Mouse (Mus musculus) MEL (cell line): Measurements from ENCODE around the gene Zfp652. TPM values are rescaled to one million over a fixed set of nuclear protein-coding genes. Genes with fewer than 3 reads are reported as not detected.

Source experiments
- DNase-seq: peaks from one replicate; pipeline ENCODE4 v3.0.0; 2011; ENCODE audit warnings: low read depth, low spot score
- H3K27ac ChIP-seq: 2 replicates; pipeline ENCODE4 v1.5.1; 2012; ENCODE audit warnings: low read depth, mild to moderate bottlenecking, control low read depth, low read length, moderate library complexity; ENCODE audit not compliant: control insufficient read depth
- H3K27me3 ChIP-seq, 2 experiments: fragments of 150-350 bp in 1 of 2; sonication (generic) in 1 of 2; 2 replicates each; pipeline ENCODE4 v1.6.1; 2012; ENCODE audit warnings: low read length in 2 of 2, mild to moderate bottlenecking in 2 of 2, improper control_type of control experiment in 1 of 2, moderate library complexity in 1 of 2; ENCODE audit not compliant: insufficient read depth in 2 of 2, control insufficient read depth in 1 of 2
- H3K36me3 ChIP-seq, 2 experiments: 2 replicates each; pipeline ENCODE4 v1.6.1; 2012 to 2014; ENCODE audit warnings: low read length in 2 of 2, improper control_type of control experiment in 1 of 2, inconsistent platforms in 1 of 2, mild to moderate bottlenecking in 1 of 2; ENCODE audit not compliant: insufficient read depth in 2 of 2, control insufficient read depth in 1 of 2
- H3K4me1 ChIP-seq, 2 experiments: fragments of 150-350 bp in 1 of 2; sonication (generic) in 1 of 2; 2 replicates each; pipeline ENCODE4 v1.6.1; 2012; ENCODE audit warnings: low read length in 2 of 2, improper control_type of control experiment in 1 of 2, mild to moderate bottlenecking in 1 of 2; ENCODE audit not compliant: insufficient read depth in 2 of 2, control insufficient read depth in 1 of 2
- H3K4me3 ChIP-seq, 2 experiments: fragments of 150-350 bp in 1 of 2; sonication (generic) in 1 of 2; 2 replicates each; pipeline ENCODE4 v1.5.1; 2012; ENCODE audit warnings: low read depth in 2 of 2, low read length in 2 of 2, mild to moderate bottlenecking in 2 of 2, moderate library complexity in 2 of 2, control low read depth in 1 of 2, improper control_type of control experiment in 1 of 2; ENCODE audit not compliant: control insufficient read depth in 1 of 2, insufficient read depth in 1 of 2
- H3K79me2 ChIP-seq: 2 replicates; pipeline ENCODE4 v1.6.1; 2012; ENCODE audit warnings: mild to moderate bottlenecking, low read length, moderate library complexity; ENCODE audit not compliant: control insufficient read depth, poor library complexity, insufficient read depth
- H3K9ac ChIP-seq: 2 replicates; pipeline ENCODE4 v1.6.1; 2012; ENCODE audit warnings: low read depth, mild to moderate bottlenecking, control low read depth, low read length, moderate library complexity; ENCODE audit not compliant: control insufficient read depth, poor library complexity, severe bottlenecking
- H3K9me3 ChIP-seq: fragments of 150-350 bp; sonication (generic); replicated peaks from 2 replicates; pipeline ENCODE4 v1.6.1; 2012; ENCODE audit warnings: mild to moderate bottlenecking, low read length, improper control_type of control experiment, moderate library complexity; ENCODE audit not compliant: insufficient read depth
- BHLHE40 ChIP-seq: IDR thresholded peaks from 2 replicates; pipeline ENCODE4 v1.6.1; 2012; ENCODE audit warnings: low read depth, mild to moderate bottlenecking, inconsistent platforms, low read length, improper control_type of control experiment, borderline replicate concordance
- CHD1 ChIP-seq: IDR thresholded peaks from 2 replicates; pipeline ENCODE4 v1.6.1; 2012; ENCODE audit warnings: low read depth, mild to moderate bottlenecking, inconsistent platforms, low read length, improper control_type of control experiment
- CHD2 ChIP-seq: IDR thresholded peaks from 2 replicates; pipeline ENCODE4 v1.6.1; 2011; ENCODE audit warnings: low read length, improper control_type of control experiment
- CTCF ChIP-seq, 3 experiments: IDR thresholded peaks in 2 of 3; conservative IDR thresholded peaks in 1 of 3; 2 replicates each; pipeline ENCODE4 v1.5.1; 2011 to 2012; ENCODE audit warnings: low read length in 3 of 3, low read depth in 2 of 3, mild to moderate bottlenecking in 2 of 3, improper control_type of control experiment in 1 of 3, inconsistent platforms in 1 of 3, mixed read lengths in 1 of 3, moderate library complexity in 1 of 3; ENCODE audit not compliant: control insufficient read depth in 1 of 3, insufficient read depth in 1 of 3, poor library complexity in 1 of 3, severe bottlenecking in 1 of 3
- ETS1 ChIP-seq: IDR thresholded peaks from 2 replicates; pipeline ENCODE4 v1.6.1; 2012; ENCODE audit warnings: low read depth, mild to moderate bottlenecking, inconsistent platforms, low read length, improper control_type of control experiment, moderate library complexity
- GABPA ChIP-seq: IDR thresholded peaks from 2 replicates; pipeline ENCODE4 v1.6.1; 2012; ENCODE audit warnings: low read depth, mild to moderate bottlenecking, inconsistent platforms, low read length, improper control_type of control experiment, moderate library complexity
- JUND ChIP-seq: IDR thresholded peaks from 2 replicates; pipeline ENCODE4 v1.6.1; 2011; ENCODE audit warnings: low read depth, mild to moderate bottlenecking, improper control_type of control experiment, low read length
- KAT2A ChIP-seq: conservative IDR thresholded peaks from 2 replicates; pipeline ENCODE4 v1.6.1; 2012; ENCODE audit warnings: low read depth, low read length, improper control_type of control experiment, inconsistent platforms
- MAFK ChIP-seq: IDR thresholded peaks from 2 replicates; pipeline ENCODE4 v1.6.1; 2011; ENCODE audit warnings: low read depth, mild to moderate bottlenecking, low read length, improper control_type of control experiment, borderline replicate concordance
- MEF2A ChIP-seq: IDR thresholded peaks from 2 replicates; pipeline ENCODE4 v1.6.1; 2014; ENCODE audit warnings: low read depth, mild to moderate bottlenecking, inconsistent platforms, low read length, improper control_type of control experiment; ENCODE audit not compliant: poor library complexity, insufficient replicate concordance, severe bottlenecking; ENCODE audit errors: extremely low read depth
- MXI1 ChIP-seq: IDR thresholded peaks from 2 replicates; pipeline ENCODE4 v1.6.1; 2011; ENCODE audit warnings: mild to moderate bottlenecking, low read depth, low read length, improper control_type of control experiment
- NELFE ChIP-seq: IDR thresholded peaks from 2 replicates; pipeline ENCODE4 v1.6.1; 2011; ENCODE audit warnings: low read depth, low read length, improper control_type of control experiment
- NRF1 ChIP-seq: IDR thresholded peaks from 2 replicates; pipeline ENCODE4 v1.6.1; 2014; ENCODE audit warnings: low read depth, mild to moderate bottlenecking, inconsistent platforms, low read length, improper control_type of control experiment, moderate library complexity; ENCODE audit not compliant: poor library complexity, insufficient read depth, severe bottlenecking
- POLR2A ChIP-seq, 2 experiments: IDR thresholded peaks; 2 replicates each; pipeline ENCODE4 v1.6.1; 2011 to 2012; ENCODE audit warnings: low read length in 2 of 2, mild to moderate bottlenecking in 2 of 2, control low read depth in 1 of 2, improper control_type of control experiment in 1 of 2, low read depth in 1 of 2, moderate library complexity in 1 of 2; ENCODE audit not compliant: control insufficient read depth in 1 of 2, insufficient read depth in 1 of 2, poor library complexity in 1 of 2
- POLR2AphosphoS2 ChIP-seq: IDR thresholded peaks from 2 replicates; pipeline ENCODE4 v1.6.1; 2011; ENCODE audit warnings: low read length, improper control_type of control experiment
- POLR2AphosphoS5 ChIP-seq: IDR thresholded peaks from 2 replicates; pipeline ENCODE4 v1.6.1; 2012; ENCODE audit warnings: low read depth, borderline replicate concordance, mild to moderate bottlenecking, inconsistent platforms, low read length, moderate library complexity, mixed read lengths
- RAD21 ChIP-seq: IDR thresholded peaks from 2 replicates; pipeline ENCODE4 v1.6.1; 2011; ENCODE audit warnings: mild to moderate bottlenecking, low read depth, low read length, improper control_type of control experiment
- RCOR1 ChIP-seq: IDR thresholded peaks from 2 replicates; pipeline ENCODE4 v1.6.1; 2012; ENCODE audit warnings: low read depth, mild to moderate bottlenecking, inconsistent platforms, low read length, improper control_type of control experiment
- SMC3 ChIP-seq: IDR thresholded peaks from 2 replicates; pipeline ENCODE4 v1.6.1; 2011; ENCODE audit warnings: low read depth, low read length, improper control_type of control experiment
- TAL1 ChIP-seq: IDR thresholded peaks from 2 replicates; pipeline ENCODE4 v1.6.1; 2012; ENCODE audit warnings: mild to moderate bottlenecking, inconsistent platforms, low read length, moderate library complexity, mixed read lengths
- TCF12 ChIP-seq: IDR thresholded peaks from 2 replicates; pipeline ENCODE4 v1.6.1; 2014; ENCODE audit warnings: low read depth, mild to moderate bottlenecking, inconsistent platforms, low read length, improper control_type of control experiment, moderate library complexity
- USF1 ChIP-seq: IDR thresholded peaks from 2 replicates; pipeline ENCODE4 v1.6.1; 2014; ENCODE audit warnings: low read depth, mild to moderate bottlenecking, inconsistent platforms, low read length, improper control_type of control experiment, moderate library complexity
- USF2 ChIP-seq, 2 experiments: IDR thresholded peaks; 2 replicates each; pipeline ENCODE4 v1.6.1; 2011 to 2012; ENCODE audit warnings: improper control_type of control experiment in 2 of 2, low read length in 2 of 2, borderline replicate concordance in 1 of 2, inconsistent platforms in 1 of 2, low read depth in 1 of 2, mild to moderate bottlenecking in 1 of 2; ENCODE audit not compliant: insufficient read depth in 1 of 2
- ZC3H11A ChIP-seq: IDR thresholded peaks from 2 replicates; pipeline ENCODE4 v1.6.1; 2012; ENCODE audit warnings: low read depth, mild to moderate bottlenecking, inconsistent platforms, low read length, improper control_type of control experiment
- ZMIZ1 ChIP-seq: IDR thresholded peaks from 2 replicates; pipeline ENCODE4 v1.6.1; 2012; ENCODE audit warnings: low read depth, mild to moderate bottlenecking, inconsistent platforms, low read length, improper control_type of control experiment, moderate library complexity
- polyA plus RNA-seq, 2 experiments: library from polyadenylated mRNA; stranded (reverse) in 1 of 2; unstranded in 1 of 2; fragments of >175 nt in 1 of 2; fragments of >200 nt in 1 of 2; gene quantifications; 2 replicates each; pipeline versions ENCODE4 v1.2.1 to v1.2.4; 2012; ENCODE audit warnings: low replicate concordance in 2 of 2, low read depth in 1 of 2; ENCODE audit not compliant: insufficient read length in 2 of 2, insufficient read depth in 1 of 2, missing spikeins in 1 of 2
- total RNA-seq: library from RNA; depleted of rRNA; stranded (reverse); fragments of 300-350 nt; gene quantifications from 2 replicates; pipeline ENCODE4 v1.2.3, GENCODE M21; 2012

Gene Zfp652
- total and polyA plus RNA-seq, 3 experiments: 19.3 to 38.5 (median 31.8) TPM

GRCm38 (mm10) chr11:95762996-95763395 is 50.5 kb downstream of the Zfp652 start:
- Histone ChIP-seq H3K27me3 (no peaks in the 10 kb centered on the region), H3K9ac (no peak overlapping the region), H3K36me3 (peaks cover 0 to 49% of the 10 kb centered on the region in 2 experiments; a peak in 2 of 4 replicates), H3K4me3 (no peak overlapping the region), H3K27ac (no peak overlapping the region), H3K79me2 (no peaks in the 10 kb centered on the region), H3K9me3 (no peaks in the 10 kb centered on the region), H3K4me1 (no peaks in the 10 kb centered on the region)
- no peak for DNase-seq
- TF ChIP-seq ZC3H11A: no peak
- no peak for TF ChIP-seq KAT2A
- no peak for TF ChIP-seq POLR2AphosphoS5
- TF ChIP-seq POLR2AphosphoS2: no peak
- no peak for TF ChIP-seq RCOR1
- TF ChIP-seq GABPA: no peak
- TF ChIP-seq ETS1: no peak
- no peak for TF ChIP-seq ZMIZ1
- TF ChIP-seq BHLHE40: no peak
- TF ChIP-seq MAFK: no peak
- no peak for TF ChIP-seq USF1
- TF ChIP-seq CHD2: no peak
- no peak for TF ChIP-seq MXI1
- no peak for TF ChIP-seq POLR2A (IDR thresholded peaks at IDR 0.05; ENCODE audit: control insufficient read depth in 1 of 2, insufficient read depth in 1 of 2, low read depth in 1 of 2, low read length in 2 of 2, poor library complexity in 1 of 2)
- no peak for TF ChIP-seq USF2 (IDR thresholded peaks at IDR 0.05; ENCODE audit: borderline replicate concordance in 1 of 2, insufficient read depth in 1 of 2, low read depth in 1 of 2, low read length in 2 of 2)
- TF ChIP-seq SMC3: no peak
- no peak for TF ChIP-seq NELFE
- TF ChIP-seq TAL1: no peak

DNA sequence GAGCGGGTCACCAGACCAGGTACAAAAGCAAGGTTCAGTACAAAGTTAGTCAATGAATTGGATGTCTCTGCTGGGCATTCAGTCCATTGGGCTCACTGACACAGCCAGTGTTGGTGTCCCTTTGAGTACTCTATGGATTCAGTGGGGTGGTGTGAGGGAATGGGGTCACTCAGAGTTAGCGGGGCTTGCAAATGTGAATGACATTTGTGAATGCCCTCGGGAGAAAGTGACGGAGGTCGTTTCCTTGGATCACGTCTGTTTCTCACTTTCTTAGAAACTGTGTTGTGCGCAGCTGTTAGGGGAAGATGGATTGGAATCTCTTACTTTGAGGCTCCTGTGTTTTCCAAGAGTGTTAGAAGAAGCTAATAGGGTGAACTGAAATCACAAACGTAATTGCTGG is 52.3 kb downstream of the Zfp652 start:
- no peaks in the 10 kb centered on the region for H3K9me3 ChIP-seq
- no peaks in the 10 kb centered on the region for H3K79me2 ChIP-seq
- H3K27me3 ChIP-seq: no peaks in the 10 kb centered on the region
- no peak overlapping the region for H3K27ac ChIP-seq
- H3K9ac ChIP-seq: no peak overlapping the region
- H3K36me3 ChIP-seq: peaks cover 0 to 38% of the 10 kb centered on the region in 2 experiments; a peak in 2 of 4 replicates
- no peak for TF ChIP-seq NRF1
- no peak for TF ChIP-seq CHD1
- no peak for TF ChIP-seq CTCF (IDR thresholded peaks at IDR 0.05 in 2 of 3, conservative IDR thresholded peaks at IDR 0.05 in 1 of 3; ENCODE audit: control insufficient read depth in 1 of 3, insufficient read depth in 1 of 3, low read depth in 2 of 3, low read length in 3 of 3, poor library complexity in 1 of 3, severe bottlenecking in 1 of 3)
- TF ChIP-seq TCF12: no peak
- TF ChIP-seq RAD21: no peak
- TF ChIP-seq ETS1: no peak
- TF ChIP-seq CHD2: no peak
- TF ChIP-seq MEF2A: no peak
- no peak for TF ChIP-seq JUND
- H3K4me3 ChIP-seq: no peak overlapping the region
- no peaks in the 10 kb centered on the region for H3K4me1 ChIP-seq
- no peak for DNase-seq
